ENCODE assay signal across 13 mouse cellular contexts in genomic region chr10:98645681-98646122, GRCm38 (mm10).
DNase-seq lines count a peak whose midpoint lies in the region; ATAC-seq and TF ChIP-seq lines count a peak whose summit lies in the region.
"Had no signal": no experiment of that assay in that cellular context is flagged by ENCODE, and none has a peak within 500 bp of the region (broad histone marks: within the 10 kb centered on the region; RNA-seq: fewer than 3 reads in every experiment).

No protein-coding gene starts in this region.

- no peak for TF ChIP-seq CTCF in left cerebral cortex, adult 2 months (IDR thresholded peaks at IDR 0.05)

- no peaks in the 10 kb centered on the region for H3K9me3 ChIP-seq in forebrain, embryonic 13.5 days (replicated peaks)
- H3K9me3 ChIP-seq in midbrain, embryonic 15.5 days = no peaks in the 10 kb centered on the region
- H3K9me3 ChIP-seq: embryonic facial prominence, embryonic 13.5 days; heart, embryonic 15.5 days; liver, embryonic 15.5 days; midbrain, embryonic 12.5 days had no signal

- H3K27me3 ChIP-seq in forebrain, embryonic 13.5 days = no peaks in the 10 kb centered on the region
- H3K27me3 ChIP-seq in midbrain, embryonic 15.5 days (replicated peaks) = no peaks in the 10 kb centered on the region
- H3K27me3 ChIP-seq: embryonic facial prominence, embryonic 13.5 days; heart, embryonic 15.5 days; liver, embryonic 15.5 days; midbrain, embryonic 12.5 days had no signal

- no peak overlapping the region for H3K4me2 ChIP-seq in forebrain, embryonic 13.5 days
- no peak overlapping the region for H3K4me2 ChIP-seq in midbrain, embryonic 15.5 days
- H3K4me2 ChIP-seq: embryonic facial prominence, embryonic 13.5 days; heart, embryonic 15.5 days; liver, embryonic 15.5 days; midbrain, embryonic 12.5 days had no signal

- peak overlapping the region; percentile 40; the same call in 1 of the 2 replicates for H3K27ac ChIP-seq in left cerebral cortex, adult 2 months
- no peak overlapping the region for H3K27ac ChIP-seq in forebrain, embryonic 13.5 days
- peak overlapping the region; percentile 7; the same call in 1 of the 2 replicates for H3K27ac ChIP-seq in midbrain, embryonic 15.5 days
- H3K27ac ChIP-seq: embryonic facial prominence, embryonic 13.5 days; heart, embryonic 15.5 days; liver, embryonic 15.5 days; midbrain, embryonic 12.5 days had no signal

- H3K9ac ChIP-seq in forebrain, embryonic 13.5 days = no peak overlapping the region
- H3K9ac ChIP-seq in midbrain, embryonic 15.5 days = no peak overlapping the region
- H3K9ac ChIP-seq: embryonic facial prominence, embryonic 13.5 days; heart, embryonic 15.5 days; liver, embryonic 15.5 days; midbrain, embryonic 12.5 days had no signal

- no peaks in the 10 kb centered on the region for H3K4me1 ChIP-seq in forebrain, embryonic 13.5 days
- no peaks in the 10 kb centered on the region for H3K4me1 ChIP-seq in midbrain, embryonic 15.5 days
- H3K4me1 ChIP-seq: embryonic facial prominence, embryonic 13.5 days; heart, embryonic 15.5 days; liver, embryonic 15.5 days had no signal

- peak; percentile 81 for ATAC-seq in forebrain, embryonic 13.5 days
- peak; percentile 66 for ATAC-seq in midbrain, embryonic 15.5 days (replicated peaks)
- no peak for ATAC-seq in activated CD4-positive, CD25-positive, alpha-beta regulatory T cell, adult 4 months

- H3K36me3 ChIP-seq in forebrain, embryonic 13.5 days (ENCODE audit: poor library complexity, severe bottlenecking) = no peaks in the 10 kb centered on the region
- no peaks in the 10 kb centered on the region for H3K36me3 ChIP-seq in midbrain, embryonic 15.5 days (replicated peaks)
- H3K36me3 ChIP-seq: embryonic facial prominence, embryonic 13.5 days; heart, embryonic 15.5 days; liver, embryonic 15.5 days; midbrain, embryonic 12.5 days had no signal

- intact Hi-C loops in left cerebral cortex, adult 2 months (cut with DNase I) = no loop called here

- DNase-seq in left cerebral cortex, adult 2 months (ENCODE audit: extremely low spot score in 1 of 2, low spot score in 2 of 2) = no peak
- no peak for DNase-seq in left cerebral cortex, adult 11 months (ENCODE audit: low spot score)
- peak; percentile 40 for DNase-seq in cerebellum, adult 11 months
- no peak for DNase-seq in testis, postnatal 10 days (ENCODE audit: low spot score)
- no peak for DNase-seq in frontal cortex, postnatal 36 days (ENCODE audit: low spot score in 2 of 2)
- DNase-seq: kidney, adult 2 months had no signal

- no peak overlapping the region for H3K4me3 ChIP-seq in left cerebral cortex, adult 2 months
- H3K4me3 ChIP-seq in forebrain, embryonic 13.5 days = no peak overlapping the region
- H3K4me3 ChIP-seq in midbrain, embryonic 15.5 days = no peak overlapping the region
- H3K4me3 ChIP-seq: embryonic facial prominence, embryonic 13.5 days; heart, embryonic 15.5 days; liver, embryonic 15.5 days; midbrain, embryonic 12.5 days had no signal

- 79% methylated on average over 10 of the region's 10 CpGs for WGBS in forebrain, embryonic 13.5 days
- WGBS in midbrain, embryonic 15.5 days = 84% methylated on average over 10 of the region's 10 CpGs
